Mouse (Mus musculus) limb, embryonic 12.5 days (tissue): ENCODE results near the gene Jazf1. TPM values are rescaled to one million over a fixed set of nuclear protein-coding genes. Genes with fewer than 3 reads are reported as not detected.

ENCODE experiments used
- ATAC-seq: fragments of 200-750 bp; cut with Nextera tagmentation; 2 replicates; pipeline ENCODE4 v1.8.0; 2017; ENCODE audit warnings: low read depth, moderate TSS enrichment; ENCODE audit not compliant: insufficient number of reproducible peaks, insufficient read depth, low FRiP score, low TSS enrichment
- H3K27ac ChIP-seq: fragments of 300-500 bp; sonication (generic); 2 replicates; pipeline ENCODE4 v1.5.1; 2016; ENCODE audit warnings: mild to moderate bottlenecking, moderate library complexity
- H3K27me3 ChIP-seq: fragments of 300-500 bp; sonication (generic); 2 replicates; pipeline ENCODE4 v1.6.1; 2016; ENCODE audit warnings: mild to moderate bottlenecking, moderate library complexity
- H3K36me3 ChIP-seq: fragments of 300-500 bp; sonication (generic); 2 replicates; pipeline ENCODE4 v1.6.1; 2016; ENCODE audit warnings: mild to moderate bottlenecking, moderate library complexity
- H3K4me1 ChIP-seq: fragments of 300-500 bp; sonication (generic); replicated peaks from 2 replicates; pipeline ENCODE4 v1.6.1; 2016
- H3K4me2 ChIP-seq: fragments of 300-500 bp; sonication (generic); 2 replicates; pipeline ENCODE4 v1.6.1; 2016; ENCODE audit warnings: mild to moderate bottlenecking, moderate library complexity
- H3K4me3 ChIP-seq: fragments of 300-500 bp; sonication (generic); replicated peaks from 2 replicates; pipeline ENCODE4 v1.5.1; 2016; ENCODE audit warnings: mild to moderate bottlenecking
- H3K9ac ChIP-seq: fragments of 300-500 bp; sonication (generic); replicated peaks from 2 replicates; pipeline ENCODE4 v1.6.1; 2016; ENCODE audit warnings: mild to moderate bottlenecking, moderate library complexity
- H3K9me3 ChIP-seq: fragments of 300-500 bp; sonication (generic); 2 replicates; pipeline ENCODE4 v1.6.1; 2016; ENCODE audit warnings: mild to moderate bottlenecking, moderate library complexity
- WGBS: fragments of 180-500 bp; shearing (Covaris S2); methylation state at CpG from one replicate; pipeline ENCODE4 v1.1.7; 2016; 5-methylcytosine and 5-hydroxymethylcytosine counted together
- polyA plus RNA-seq: library from polyadenylated mRNA; unstranded; fragments of >200 nt; fragmentation: Nextera tagmentation; extraction: Ambion mirVana; gene quantifications from 2 replicates; pipeline ENCODE4 v1.2.1, GENCODE M21; 2016

The Jazf1 gene
- polyA plus RNA-seq, 1 experiment from 2014 or later = 12.8 TPM

GRCm38 (mm10) chr6:52846314-52846713, 222.1 kb downstream of the Jazf1 start:
- Histone ChIP-seq H3K4me2 (no peak overlapping the region), H3K4me3 (no peak overlapping the region), H3K9me3 (no peaks in the 10 kb centered on the region), H3K36me3 (no peaks in the 10 kb centered on the region), H3K9ac (no peak overlapping the region), H3K4me1 (peaks cover 58% of the 10 kb centered on the region), H3K27ac (peak overlapping the region; percentile 64), H3K27me3 (no peaks in the 10 kb centered on the region)
- ATAC-seq = no peak
- 85% methylated on average over 2 of the region's 2 CpGs for WGBS

GRCm38 (mm10) chr6:52844741-52845140, 223.7 kb downstream of the Jazf1 start:
- no peak for ATAC-seq
- no peak overlapping the region for H3K4me3 ChIP-seq
- no peak overlapping the region for H3K27ac ChIP-seq
- no peak overlapping the region for H3K4me2 ChIP-seq
- no peaks in the 10 kb centered on the region for H3K36me3 ChIP-seq
- no peak overlapping the region for H3K9ac ChIP-seq
- H3K9me3 ChIP-seq = no peaks in the 10 kb centered on the region
- WGBS = 82% methylated on average over 3 of the region's 3 CpGs
- H3K27me3 ChIP-seq = no peaks in the 10 kb centered on the region; the same call in 1 of the 2 replicates
- peaks cover 58% of the 10 kb centered on the region for H3K4me1 ChIP-seq

- no peaks in the 10 kb centered on the region for H3K9me3 ChIP-seq
- H3K27ac ChIP-seq = no peak overlapping the region
- ATAC-seq = no peak
- H3K9ac ChIP-seq = no peak overlapping the region
- H3K4me3 ChIP-seq = no peak overlapping the region
- no peak overlapping the region for H3K4me2 ChIP-seq
- H3K27me3 ChIP-seq = no peaks in the 10 kb centered on the region; the same call in 1 of the 2 replicates
- 54% methylated on average over 4 of the region's 4 CpGs for WGBS
- peaks cover 65% of the 10 kb centered on the region for H3K4me1 ChIP-seq
- H3K36me3 ChIP-seq = no peaks in the 10 kb centered on the region
Measured at GRCm38 (mm10) chr6:52843027-52843426, 225.4 kb downstream of the Jazf1 start.

GRCm38 (mm10) chr6:52842598-52842997, 225.8 kb downstream of the Jazf1 start:
- Histone ChIP-seq H3K27ac (no peak overlapping the region), H3K4me2 (no peak overlapping the region), H3K9ac (no peak overlapping the region), H3K27me3 (no peaks in the 10 kb centered on the region; the same call in 1 of the 2 replicates), H3K4me1 (peaks cover 67% of the 10 kb centered on the region), H3K4me3 (no peak overlapping the region), H3K36me3 (no peaks in the 10 kb centered on the region), H3K9me3 (no peaks in the 10 kb centered on the region)
- 85% methylated on average over 6 of the region's 6 CpGs for WGBS
- ATAC-seq = no peak

- H3K4me1 ChIP-seq = peaks cover 77% of the 10 kb centered on the region
- H3K9ac ChIP-seq = no peak overlapping the region
- no peaks in the 10 kb centered on the region for H3K9me3 ChIP-seq
- no peak overlapping the region for H3K4me2 ChIP-seq
- H3K27ac ChIP-seq = peak overlapping the region; percentile 79; the same call in 1 of the 2 replicates
- 78% methylated on average over 2 of the region's 2 CpGs for WGBS
- H3K4me3 ChIP-seq = no peak overlapping the region
- no peaks in the 10 kb centered on the region; the same call in 1 of the 2 replicates for H3K27me3 ChIP-seq
- no peak for ATAC-seq
- H3K36me3 ChIP-seq = no peaks in the 10 kb centered on the region
Measured at GRCm38 (mm10) chr6:52841611-52842010, 226.8 kb downstream of the Jazf1 start.

GRCm38 (mm10) chr6:52840589-52841044, 227.8 kb downstream of the Jazf1 start:
- peak overlapping the region; percentile 25 for H3K4me2 ChIP-seq
- peak overlapping the region; percentile 79 for H3K27ac ChIP-seq
- no peaks in the 10 kb centered on the region for H3K36me3 ChIP-seq
- no peak overlapping the region for H3K4me3 ChIP-seq
- H3K27me3 ChIP-seq = no peaks in the 10 kb centered on the region; the same call in 1 of the 2 replicates
- no peak overlapping the region for H3K9ac ChIP-seq
- H3K9me3 ChIP-seq = no peaks in the 10 kb centered on the region
- whole genome bisulfite sequencing = 8% methylated on average over 9 of the region's 9 CpGs
- peak; percentile 34; the same call in 1 of the 2 replicates for ATAC-seq
- H3K4me1 ChIP-seq = peaks cover 80% of the 10 kb centered on the region

GRCm38 (mm10) chr6:52838691-52839090, 229.7 kb downstream of the Jazf1 start:
- Histone ChIP-seq H3K27ac (peak overlapping the region; percentile 72), H3K4me1 (peaks cover 78% of the 10 kb centered on the region), H3K4me2 (peak overlapping the region; percentile 27)

GRCm38 (mm10) chr6:52837792-52838191, 230.6 kb downstream of the Jazf1 start:
- Histone ChIP-seq H3K27me3 (peaks cover 5% of the 10 kb centered on the region), H3K4me3 (no peak overlapping the region), H3K36me3 (no peaks in the 10 kb centered on the region), H3K4me1 (peaks cover 71% of the 10 kb centered on the region), H3K27ac (peak overlapping the region; percentile 47), H3K4me2 (0 out of 2 replicates have a peak overlapping the region, but pooled peaks have one; percentile 16), H3K9ac (no peak overlapping the region), H3K9me3 (no peaks in the 10 kb centered on the region)
- no peak for ATAC-seq
- 13% methylated on average over 4 of the region's 4 CpGs for WGBS

More at GRCm38 (mm10) chr6:52838691-52839090, 229.7 kb downstream of the Jazf1 start:
- H3K9ac ChIP-seq = no peak overlapping the region
- no peak overlapping the region for H3K4me3 ChIP-seq
- 0% methylated on average over 8 of the region's 8 CpGs for WGBS
- peak; percentile 76 for ATAC-seq
- H3K27me3 ChIP-seq = no peaks in the 10 kb centered on the region; the same call in 1 of the 2 replicates
- H3K9me3 ChIP-seq = no peaks in the 10 kb centered on the region
- no peaks in the 10 kb centered on the region for H3K36me3 ChIP-seq

- Histone ChIP-seq H3K4me2 (peak overlapping the region; percentile 15; the same call in 1 of the 2 replicates), H3K9ac (no peak overlapping the region), H3K4me1 (peaks cover 57% of the 10 kb centered on the region), H3K36me3 (no peaks in the 10 kb centered on the region), H3K9me3 (no peaks in the 10 kb centered on the region), H3K27me3 (peaks cover 5% of the 10 kb centered on the region), H3K27ac (peak overlapping the region; percentile 47), H3K4me3 (no peak overlapping the region)
- no peak for ATAC-seq
- 42% methylated on average over 15 of the region's 15 CpGs for WGBS
Measured at GRCm38 (mm10) chr6:52836201-52836950, 232.1 kb downstream of the Jazf1 start.

- peaks cover 67% of the 10 kb centered on the region for H3K4me1 ChIP-seq
Measured at GRCm38 (mm10) chr6:52827752-52828277, 240.6 kb downstream of the Jazf1 start.

GRCm38 (mm10) chr6:52825535-52825934, 242.9 kb downstream of the Jazf1 start:
- peaks cover 4% of the 10 kb centered on the region for H3K27me3 ChIP-seq
- no peak overlapping the region for H3K4me2 ChIP-seq
- 63% methylated on average over 5 of the region's 5 CpGs for WGBS
- ATAC-seq = no peak
- no peak overlapping the region for H3K4me3 ChIP-seq
- no peaks in the 10 kb centered on the region for H3K36me3 ChIP-seq
- no peak overlapping the region for H3K9ac ChIP-seq
- peak overlapping the region; percentile 41; the same call in 1 of the 2 replicates for H3K27ac ChIP-seq
- peaks cover 79% of the 10 kb centered on the region for H3K4me1 ChIP-seq
- H3K9me3 ChIP-seq = no peaks in the 10 kb centered on the region

More at GRCm38 (mm10) chr6:52827752-52828277, 240.6 kb downstream of the Jazf1 start:
- ATAC-seq = no peak
- H3K27me3 ChIP-seq = peaks cover 4% of the 10 kb centered on the region
- H3K4me2 ChIP-seq = no peak overlapping the region
- no peaks in the 10 kb centered on the region for H3K36me3 ChIP-seq
- no peaks in the 10 kb centered on the region for H3K9me3 ChIP-seq
- no peak overlapping the region for H3K9ac ChIP-seq
- H3K27ac ChIP-seq = no peak overlapping the region
- WGBS = 74% methylated on average over 2 of the region's 2 CpGs
- H3K4me3 ChIP-seq = no peak overlapping the region
